Mouse (Mus musculus): Measurements from ENCODE around the gene Alpk3.

The Alpk3 gene

GRCm38 (mm10) chr7:81057471-81057870, at the start of gene Alpk3:
Gene Alpk3 (plus strand): TSS chr7:81057600.
- DNase-seq (ENCODE audit: low read depth, low spot score) = no peak

GRCm38 (mm10) chr7:81008285-81008684, 49.1 kb upstream of the Alpk3 start:
- DNase-seq (ENCODE audit: low read depth, low spot score) = no peak

- no peak for DNase-seq (ENCODE audit: low read depth, low spot score)
Observed at GRCm38 (mm10) chr7:81011576-81011975, 45.8 kb upstream of the Alpk3 start.

- DNase-seq (ENCODE audit: low read depth, low spot score) = no peak
Observed at GRCm38 (mm10) chr7:81020307-81020706, 37.1 kb upstream of the Alpk3 start.

GRCm38 (mm10) chr7:81022731-81023130, 34.7 kb upstream of the Alpk3 start:
- no peak for DNase-seq (ENCODE audit: low read depth, low spot score)

- no peak for DNase-seq (ENCODE audit: low read depth, low spot score)
Observed at GRCm38 (mm10) chr7:81024118-81024517, 33.3 kb upstream of the Alpk3 start.

GRCm38 (mm10) chr7:81024651-81025050, 32.7 kb upstream of the Alpk3 start:
- no peak for DNase-seq (ENCODE audit: low read depth, low spot score)

GRCm38 (mm10) chr7:81025751-81026150, 31.6 kb upstream of the Alpk3 start:
- DNase-seq (ENCODE audit: low read depth, low spot score) = no peak

GRCm38 (mm10) chr7:81039711-81040110, 17.7 kb upstream of the Alpk3 start:
- DNase-seq (ENCODE audit: low read depth, low spot score) = no peak

GRCm38 (mm10) chr7:81043023-81043620, 14.3 kb upstream of the Alpk3 start:
- DNase-seq (ENCODE audit: low read depth, low spot score) = no peak

GRCm38 (mm10) chr7:81047847-81048246, 9.6 kb upstream of the Alpk3 start:
- no peak for DNase-seq (ENCODE audit: low read depth, low spot score)

- no peak for DNase-seq (ENCODE audit: low read depth, low spot score)
Observed at GRCm38 (mm10) chr7:81048513-81048912, 8.9 kb upstream of the Alpk3 start.

- DNase-seq (ENCODE audit: low read depth, low spot score) = no peak
Observed at GRCm38 (mm10) chr7:81049966-81050365, 7.4 kb upstream of the Alpk3 start.

- DNase-seq (ENCODE audit: low read depth, low spot score) = no peak
Observed at GRCm38 (mm10) chr7:81055709-81056370, 1.6 kb upstream of the Alpk3 start.

GRCm38 (mm10) chr7:81057901-81058711, 706 bp downstream of the Alpk3 start:
- no peak for DNase-seq (ENCODE audit: low read depth, low spot score)

- no peak for DNase-seq (ENCODE audit: low read depth, low spot score)
Observed at GRCm38 (mm10) chr7:81058712-81059154, 1.3 kb downstream of the Alpk3 start.

GRCm38 (mm10) chr7:81059388-81059787, 2.0 kb downstream of the Alpk3 start:
- DNase-seq (ENCODE audit: low read depth, low spot score) = no peak

GRCm38 (mm10) chr7:81060908-81061307, 3.5 kb downstream of the Alpk3 start:
- DNase-seq (ENCODE audit: low read depth, low spot score) = no peak

GRCm38 (mm10) chr7:81061936-81062335, 4.5 kb downstream of the Alpk3 start:
- DNase-seq (ENCODE audit: low read depth, low spot score) = no peak

GRCm38 (mm10) chr7:81063332-81063731, 5.9 kb downstream of the Alpk3 start:
- DNase-seq (ENCODE audit: low read depth, low spot score) = no peak

GRCm38 (mm10) chr7:81066714-81067113, 9.3 kb downstream of the Alpk3 start:
- no peak for DNase-seq (ENCODE audit: low read depth, low spot score)

- no peak for DNase-seq (ENCODE audit: low read depth, low spot score)
Observed at GRCm38 (mm10) chr7:81072463-81072862, 15.1 kb downstream of the Alpk3 start.

GRCm38 (mm10) chr7:81073273-81073672, 15.9 kb downstream of the Alpk3 start:
- no peak for DNase-seq (ENCODE audit: low read depth, low spot score)

Measured in embryo, embryonic 11.5 days (tissue).